Mouse (Mus musculus) C2C12 (cell line): ENCODE results near the gene Tbc1d30.

Source experiments
- CEBPB ChIP-seq: IDR thresholded peaks from one replicate; pipeline ENCODE4 v1.6.1; 2011; ENCODE audit warnings: low read depth, mild to moderate bottlenecking, control low read depth, moderate library complexity
- CTCF ChIP-seq: IDR thresholded peaks from one replicate; pipeline ENCODE4 v1.5.1; 2011; ENCODE audit not compliant: control insufficient read depth, insufficient read depth, insufficient read length
- MAX ChIP-seq: IDR thresholded peaks from one replicate; pipeline ENCODE4 v1.6.1; 2011; ENCODE audit warnings: mild to moderate bottlenecking, control low read depth
- MYOD1 ChIP-seq: IDR thresholded peaks from one replicate; pipeline ENCODE4 v1.6.1; 2011; ENCODE audit warnings: low read depth; ENCODE audit not compliant: control insufficient read depth, insufficient read length
- MYOG ChIP-seq: IDR thresholded peaks from one replicate; pipeline ENCODE4 v1.6.1; 2011; ENCODE audit not compliant: control insufficient read depth, insufficient read length; ENCODE audit errors: extremely low read depth
- USF1 ChIP-seq: IDR thresholded peaks from one replicate; pipeline ENCODE4 v1.6.1; 2011; ENCODE audit warnings: low read depth, mild to moderate bottlenecking, control low read depth, moderate library complexity

DNA sequence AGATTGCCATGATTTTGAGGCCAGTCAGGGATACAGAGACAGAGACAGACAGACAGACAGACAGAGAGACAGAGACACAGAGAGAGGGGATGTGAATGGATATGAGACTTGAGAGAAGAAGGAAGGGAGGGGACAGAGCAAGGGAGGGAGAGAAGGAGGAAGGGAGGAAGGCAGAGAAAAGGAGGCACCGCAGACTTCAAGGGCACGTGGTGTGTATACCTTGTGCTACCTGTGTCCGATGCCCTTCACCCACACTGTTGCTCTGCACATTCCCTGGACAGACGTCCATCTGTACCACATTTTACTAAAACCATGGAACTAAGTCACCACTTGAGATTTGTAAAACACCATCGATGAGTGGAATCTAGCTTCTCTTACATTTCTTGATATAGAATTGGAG lies 95.6 kb downstream of the Tbc1d30 start:
- TF ChIP-seq CTCF (no peak), CEBPB (no peak), MYOG (no peak), MAX (no peak), MYOD1 (no peak), USF1 (no peak)
